Comparison of ENCODE assay signal across 11 mouse cellular contexts in the genomic region with DNA sequence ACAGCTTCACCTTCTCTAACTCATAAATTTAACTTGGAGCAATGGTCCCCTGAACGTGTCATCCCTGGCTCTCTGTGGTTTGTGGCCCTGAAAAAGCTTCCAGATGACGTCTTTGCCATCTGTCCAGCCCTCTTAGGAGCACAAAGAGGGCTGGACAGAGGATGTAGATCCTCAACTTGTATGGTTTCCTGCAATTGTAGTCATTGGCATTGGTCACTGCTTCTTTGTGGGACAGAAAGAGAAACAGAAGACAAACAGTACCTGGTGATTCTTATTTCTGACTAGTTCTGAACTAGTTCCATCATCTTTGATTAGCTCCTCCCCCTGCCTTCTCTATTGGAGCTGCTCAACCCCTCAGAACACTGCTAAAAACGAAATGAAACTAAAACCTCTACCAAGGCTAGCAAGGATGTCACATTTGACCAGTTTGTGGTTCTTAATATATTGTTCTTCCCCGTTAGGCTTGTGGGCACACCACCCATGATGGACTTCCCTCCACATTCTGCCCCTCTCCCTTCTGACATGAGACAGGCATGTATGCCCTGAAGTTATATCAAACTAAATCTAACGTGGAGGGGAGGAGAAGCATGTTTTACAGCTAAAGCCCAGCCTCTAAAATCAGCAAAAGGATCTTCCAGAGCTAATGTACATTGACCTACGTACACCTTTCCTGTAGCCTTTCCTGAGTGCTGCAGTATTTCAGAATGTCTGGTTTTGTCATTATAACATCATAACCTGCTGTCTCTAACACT. TPM values are rescaled to one million over a fixed set of nuclear protein-coding genes. Genes with fewer than 3 reads are reported as not detected.
DNase-seq lines count a peak whose midpoint lies in the region; ATAC-seq and TF ChIP-seq lines count a peak whose summit lies in the region.
"Had no signal": no experiment of that assay in that cellular context is flagged by ENCODE, and none has a peak within 500 bp of the region (broad histone marks: within the 10 kb centered on the region; RNA-seq: fewer than 3 reads in every experiment).

No protein-coding gene starts in this region.

- peak overlapping the region; percentile 36 for H3K4me2 ChIP-seq in liver, embryonic 13.5 days
- peak overlapping the region; percentile 2; the same call in 1 of the 2 replicates for H3K4me2 ChIP-seq in stomach, postnatal 0 days (replicated peaks; ENCODE audit: low read depth)
- H3K4me2 ChIP-seq: neural tube, embryonic 12.5 days had no signal

- no peak overlapping the region for H3K9ac ChIP-seq in liver, embryonic 13.5 days
- H3K9ac ChIP-seq in stomach, postnatal 0 days (ENCODE audit: low read length): no peak overlapping the region
- H3K9ac ChIP-seq: neural tube, embryonic 12.5 days had no signal

- TF ChIP-seq POLR2A in spleen, adult 2 months (IDR thresholded peaks at IDR 0.05; ENCODE audit: low read depth, low read length): no peak

- WGBS in spleen, adult 2 months: 6% methylated on average over 6 of the region's 6 CpGs
- WGBS in liver, embryonic 13.5 days (ENCODE audit: insufficient replicate concordance): 26% methylated on average over 6 of the region's 6 CpGs
- WGBS in stomach, postnatal 0 days: 47% methylated on average over 6 of the region's 6 CpGs

- DNase-seq in spleen, adult 2 months (ENCODE audit: low read depth in 1 of 2, low spot score in 2 of 2): peak in 1 of 2 experiments; percentile 28
- DNase-seq in spleen, postnatal 4 days (ENCODE audit: low spot score in 2 of 2): no peak
- peak; percentile 44 for DNase-seq in adrenal gland, postnatal 10 days
- DNase-seq in liver, embryonic 13.5 days: no peak
- no peak for DNase-seq in stomach, postnatal 0 days (ENCODE audit: low spot score)
- DNase-seq in left cerebral cortex, adult 11 months (ENCODE audit: low spot score): no peak
- DNase-seq in cerebellum, adult 11 months: no peak
- DNase-seq: cerebellum, postnatal 14 days; lung, adult 18-20 months had no signal

- peak overlapping the region; percentile 37 for H3K27ac ChIP-seq in spleen, adult 2 months (ENCODE audit: insufficient read depth, low read length)
- no peak overlapping the region for H3K27ac ChIP-seq in liver, embryonic 13.5 days
- H3K27ac ChIP-seq in stomach, postnatal 0 days (replicated peaks): no peak overlapping the region
- H3K27ac ChIP-seq: neural tube, embryonic 12.5 days had no signal

- no peaks in the 10 kb centered on the region for H3K27me3 ChIP-seq in spleen, adult 2 months (ENCODE audit: control insufficient read depth, insufficient read depth, low read length)
- no peaks in the 10 kb centered on the region for H3K27me3 ChIP-seq in liver, embryonic 13.5 days
- H3K27me3 ChIP-seq in stomach, postnatal 0 days (ENCODE audit: control insufficient read depth, insufficient read depth, low read length): no peaks in the 10 kb centered on the region
- H3K27me3 ChIP-seq: neural tube, embryonic 12.5 days had no signal

- peaks cover 2% of the 10 kb centered on the region; the same call in 1 of the 2 replicates for H3K4me1 ChIP-seq in spleen, adult 2 months (ENCODE audit: control insufficient read depth, insufficient read depth, insufficient read length)
- peaks cover 23% of the 10 kb centered on the region for H3K4me1 ChIP-seq in liver, embryonic 13.5 days (replicated peaks)
- no peaks in the 10 kb centered on the region for H3K4me1 ChIP-seq in stomach, postnatal 0 days (replicated peaks; ENCODE audit: control insufficient read depth, insufficient read depth)
- H3K4me1 ChIP-seq: neural tube, embryonic 12.5 days had no signal

- no peaks in the 10 kb centered on the region for H3K9me3 ChIP-seq in liver, embryonic 13.5 days (replicated peaks)
- no peaks in the 10 kb centered on the region for H3K9me3 ChIP-seq in stomach, postnatal 0 days (ENCODE audit: control insufficient read depth, low read length)
- H3K9me3 ChIP-seq: neural tube, embryonic 12.5 days had no signal

- no peak for TF ChIP-seq EP300 in stomach, postnatal 0 days (optimal IDR thresholded peaks at IDR 0.05)

- no peaks in the 10 kb centered on the region for H3K36me3 ChIP-seq in spleen, adult 2 months (ENCODE audit: control insufficient read depth, insufficient read depth, low read length)
- no peaks in the 10 kb centered on the region for H3K36me3 ChIP-seq in liver, embryonic 13.5 days
- H3K36me3 ChIP-seq in stomach, postnatal 0 days (ENCODE audit: control insufficient read depth, insufficient read depth, low read length): no peaks in the 10 kb centered on the region
- H3K36me3 ChIP-seq: neural tube, embryonic 12.5 days had no signal

- no peak for TF ChIP-seq CTCF in spleen, adult 2 months (IDR thresholded peaks at IDR 0.05; ENCODE audit: extremely low read depth, insufficient read depth, insufficient read length, insufficient replicate concordance)
- TF ChIP-seq CTCF in stomach, postnatal 0 days (IDR thresholded peaks at IDR 0.05; ENCODE audit: low read depth): no peak

- ATAC-seq in liver, embryonic 13.5 days (ENCODE audit: low read depth): peak; percentile 50; the same call in 1 of the 2 replicates
- ATAC-seq in stomach, postnatal 0 days (ENCODE audit: low FRiP score, low TSS enrichment): no peak
- ATAC-seq: intestine, embryonic 16.5 days had no signal

- peak overlapping the region; percentile 42 for H3K4me3 ChIP-seq in spleen, adult 2 months (ENCODE audit: extremely low read depth, insufficient read depth, insufficient read length)
- peak overlapping the region; percentile 19; the same call in 1 of the 2 replicates for H3K4me3 ChIP-seq in liver, embryonic 13.5 days (replicated peaks)
- H3K4me3 ChIP-seq in stomach, postnatal 0 days (ENCODE audit: low read depth, low read length): no peak overlapping the region
- H3K4me3 ChIP-seq: neural tube, embryonic 12.5 days had no signal

RNA-seq across cellular contexts. Expression of gene Rtn4, which starts 45.0 kb away (rescaled TPM):
- polyA plus RNA-seq in spleen, adult 2 months (2012; rRNA removed): 41.9 and 50.5 TPM in 2 replicates
- 100 to 1,000 TPM; 297 to 308 TPM for total RNA-seq in adrenal gland, postnatal 10 days (2021)
- polyA plus RNA-seq in liver, embryonic 13.5 days (2015; fragmentation: Nextera tagmentation; extraction: Ambion mirVana): 11.9 TPM in 2 replicates
- polyA plus RNA-seq in stomach, postnatal 0 days (2015; fragmentation: Nextera tagmentation; extraction: Ambion mirVana): 56.1 and 68.3 TPM in 2 replicates
